Mouse (Mus musculus): ENCODE results near the gene 4930415O20Rik.

The 4930415O20Rik gene

GRCm38 (mm10) chr15:98609331-98610130, 38.7 kb downstream of the 4930415O20Rik start, which contains the start of gene Adcy6:
Gene Adcy6 (minus strand): TSS chr15:98610076.
- TF ChIP-seq GATA4 (IDR thresholded peaks at IDR 0.05; ENCODE audit: insufficient replicate concordance, low read length), result no peak

GRCm38 (mm10) chr15:98610131-98610633, 39.4 kb downstream of the 4930415O20Rik start:
- no peak for TF ChIP-seq GATA4 (IDR thresholded peaks at IDR 0.05; ENCODE audit: insufficient replicate concordance, low read length)

- no peak for TF ChIP-seq GATA4 (IDR thresholded peaks at IDR 0.05; ENCODE audit: insufficient replicate concordance, low read length)
Observed at GRCm38 (mm10) chr15:98612229-98612628, 41.4 kb downstream of the 4930415O20Rik start.

DNA sequence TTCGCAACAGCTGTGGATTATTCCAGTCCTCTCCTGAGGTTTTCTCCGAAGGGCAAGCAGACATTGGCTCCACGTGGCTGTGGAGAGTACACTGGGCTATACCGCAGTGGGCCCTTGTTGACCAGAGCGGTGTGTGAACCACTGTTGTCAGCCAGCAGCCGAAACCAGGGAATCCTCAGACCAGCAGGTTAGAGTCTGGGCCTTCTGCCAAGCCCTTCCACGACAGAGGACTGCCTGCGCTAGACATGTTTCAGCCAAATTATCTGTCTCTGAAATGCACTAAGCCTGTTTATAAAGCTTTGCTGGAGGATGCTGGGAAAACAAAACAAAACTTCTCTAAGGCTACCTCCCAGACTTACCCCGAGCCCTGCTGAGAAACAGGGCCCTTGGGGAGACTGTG, 43.7 kb downstream of the 4930415O20Rik start:
- no peak for TF ChIP-seq GATA4 (IDR thresholded peaks at IDR 0.05; ENCODE audit: insufficient replicate concordance, low read length)

DNA sequence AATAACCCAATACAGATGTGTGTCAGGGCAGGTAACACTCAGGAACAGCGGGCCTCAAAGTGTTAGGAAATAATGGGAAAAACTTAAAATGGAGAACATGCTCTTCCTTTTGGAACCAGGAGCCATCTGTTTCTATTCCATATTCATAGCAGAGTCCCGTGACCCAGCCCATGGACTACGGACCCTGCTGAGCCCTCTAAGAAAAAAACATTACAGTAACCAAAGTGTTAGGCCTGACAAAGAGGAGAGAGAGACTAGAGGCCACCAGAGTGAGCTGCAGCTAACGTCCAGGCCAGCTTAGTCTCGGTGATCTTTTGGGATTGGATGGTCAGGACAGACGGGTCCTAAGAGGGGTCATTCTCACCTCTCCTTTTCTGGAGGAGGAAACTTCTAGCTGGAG, 44.2 kb downstream of the 4930415O20Rik start:
- no peak for TF ChIP-seq GATA4 (IDR thresholded peaks at IDR 0.05; ENCODE audit: insufficient replicate concordance, low read length)

DNA sequence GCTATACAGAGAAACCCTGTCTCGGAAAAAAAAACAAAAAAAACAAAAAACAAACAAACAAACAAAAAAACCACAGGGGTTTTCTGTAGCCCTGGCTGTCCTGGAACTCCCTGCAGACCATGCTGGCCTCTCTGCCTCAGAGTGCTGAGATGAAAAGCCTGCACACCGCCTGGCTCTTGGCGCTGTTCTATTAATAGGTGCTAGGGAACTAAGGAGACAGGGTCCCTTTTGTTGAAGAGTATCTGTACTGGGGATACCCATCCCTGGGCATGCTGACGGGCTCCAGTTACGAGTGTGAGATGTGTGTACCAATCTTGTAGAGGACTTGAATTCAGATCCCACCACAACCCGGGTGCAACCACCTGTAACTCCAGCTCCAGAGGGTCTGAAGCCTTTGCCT, 44.9 kb downstream of the 4930415O20Rik start:
- TF ChIP-seq GATA4 (IDR thresholded peaks at IDR 0.05; ENCODE audit: insufficient replicate concordance, low read length), result no peak

DNA sequence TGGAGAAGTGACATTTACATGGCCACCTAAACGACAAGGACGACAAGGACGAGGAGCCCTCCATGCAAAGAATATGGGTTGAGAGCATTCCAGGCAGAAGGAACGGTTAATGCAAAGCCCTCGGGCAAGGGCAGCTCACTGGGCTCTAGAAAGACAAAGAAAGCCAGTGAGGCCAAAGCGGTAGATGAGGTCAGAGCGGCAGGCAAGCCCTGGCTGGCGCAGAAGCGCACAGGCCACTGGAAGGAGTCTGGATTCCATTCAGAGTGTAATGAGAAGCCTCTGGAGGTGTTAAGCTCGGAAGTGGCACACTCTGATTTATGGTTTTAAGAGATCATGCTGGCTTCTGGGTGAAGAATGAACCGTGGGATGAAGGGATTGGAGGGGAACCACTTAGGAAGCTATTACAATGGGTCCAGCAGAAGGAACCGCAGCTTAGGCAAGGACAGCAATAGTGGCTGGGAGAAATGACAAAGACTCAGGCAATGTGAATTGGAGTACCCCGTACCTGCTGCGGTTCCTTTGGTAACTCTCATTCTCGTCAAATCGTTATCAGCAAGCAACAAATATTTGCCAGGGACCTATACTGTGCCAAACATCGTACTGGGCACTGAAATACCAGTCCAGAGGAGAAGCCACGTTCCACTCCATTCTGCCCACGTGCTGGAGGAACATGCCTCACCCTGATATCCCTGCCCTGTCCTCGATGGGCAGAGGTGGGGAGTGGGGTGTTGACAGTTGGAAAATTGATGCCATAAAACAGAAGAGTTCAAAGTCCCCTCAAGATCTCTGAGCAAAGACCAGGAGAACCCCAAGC, 45.8 kb downstream of the 4930415O20Rik start:
- no peak for TF ChIP-seq GATA4 (IDR thresholded peaks at IDR 0.05; ENCODE audit: insufficient replicate concordance, low read length)

GRCm38 (mm10) chr15:98617176-98617537, 46.4 kb downstream of the 4930415O20Rik start:
- no peak for TF ChIP-seq GATA4 (IDR thresholded peaks at IDR 0.05; ENCODE audit: insufficient replicate concordance, low read length)

DNA sequence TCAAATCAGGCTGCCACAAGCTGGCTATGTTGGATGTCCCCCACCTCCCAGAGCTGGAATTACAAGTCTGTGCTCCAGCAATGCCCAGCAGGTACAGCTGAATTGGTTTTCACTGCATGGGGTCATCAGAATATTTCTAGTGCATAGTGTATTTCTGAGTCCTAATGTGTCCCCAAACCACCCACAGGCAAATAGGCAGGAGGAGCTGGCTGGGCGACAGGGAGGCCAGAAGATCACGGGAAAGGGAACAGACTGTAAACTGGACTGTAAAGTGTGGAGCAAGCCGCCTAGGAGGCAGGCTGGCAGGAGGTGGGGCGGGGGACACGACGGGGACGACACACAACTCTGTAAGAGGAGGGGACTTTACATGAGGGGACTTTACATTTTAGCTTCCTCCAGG, 51.4 kb downstream of the 4930415O20Rik start:
- TF ChIP-seq GATA4 (IDR thresholded peaks at IDR 0.05; ENCODE audit: insufficient replicate concordance, low read length), result no peak

DNA sequence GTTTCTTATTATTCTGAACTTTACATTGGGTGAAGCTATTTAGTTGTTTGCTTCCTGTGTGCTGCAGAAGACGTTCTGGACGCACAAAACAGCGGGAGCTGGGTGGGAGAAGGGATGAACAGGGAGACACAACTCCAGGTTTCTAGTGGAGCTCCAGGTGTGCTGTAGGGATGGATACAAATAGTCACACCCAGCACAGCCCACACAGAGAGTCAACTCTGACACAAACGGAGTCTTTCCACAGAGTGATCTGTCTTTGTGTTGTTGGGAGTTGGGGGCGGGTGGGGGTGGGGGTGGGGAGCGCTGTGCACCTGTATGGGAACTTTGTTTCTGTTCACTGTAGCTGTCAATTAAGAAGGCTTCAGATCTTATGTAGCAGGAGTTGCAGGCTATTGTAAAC, 51.9 kb downstream of the 4930415O20Rik start:
- TF ChIP-seq GATA4 (IDR thresholded peaks at IDR 0.05; ENCODE audit: insufficient replicate concordance, low read length), result no peak

DNA sequence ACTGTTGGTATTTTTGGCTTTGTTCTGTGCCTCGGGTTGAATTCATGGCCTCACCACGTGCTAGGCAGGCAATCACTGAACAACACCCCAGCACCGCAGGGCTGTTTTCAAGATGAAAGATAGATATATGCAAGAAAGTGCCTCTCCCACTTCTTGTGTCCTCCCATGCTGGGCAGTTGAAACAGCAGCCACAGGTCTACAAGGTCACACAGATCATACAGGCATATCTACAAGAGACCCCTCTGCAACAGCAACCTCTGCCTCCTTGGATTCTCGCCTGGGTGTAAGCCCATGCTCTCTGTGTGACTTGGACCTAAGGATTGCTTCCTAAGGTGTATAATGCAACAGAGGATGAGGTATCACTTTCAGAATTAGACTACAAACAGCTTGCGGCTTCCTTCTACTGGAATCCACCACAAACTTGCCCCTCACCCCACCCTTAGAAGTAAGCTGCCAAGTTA, 52.6 kb downstream of the 4930415O20Rik start:
- TF ChIP-seq GATA4 (IDR thresholded peaks at IDR 0.05; ENCODE audit: insufficient replicate concordance, low read length), result no peak

- no peak for TF ChIP-seq GATA4 (IDR thresholded peaks at IDR 0.05; ENCODE audit: insufficient replicate concordance, low read length)
Observed at GRCm38 (mm10) chr15:98626078-98626477, 55.3 kb downstream of the 4930415O20Rik start.

DNA sequence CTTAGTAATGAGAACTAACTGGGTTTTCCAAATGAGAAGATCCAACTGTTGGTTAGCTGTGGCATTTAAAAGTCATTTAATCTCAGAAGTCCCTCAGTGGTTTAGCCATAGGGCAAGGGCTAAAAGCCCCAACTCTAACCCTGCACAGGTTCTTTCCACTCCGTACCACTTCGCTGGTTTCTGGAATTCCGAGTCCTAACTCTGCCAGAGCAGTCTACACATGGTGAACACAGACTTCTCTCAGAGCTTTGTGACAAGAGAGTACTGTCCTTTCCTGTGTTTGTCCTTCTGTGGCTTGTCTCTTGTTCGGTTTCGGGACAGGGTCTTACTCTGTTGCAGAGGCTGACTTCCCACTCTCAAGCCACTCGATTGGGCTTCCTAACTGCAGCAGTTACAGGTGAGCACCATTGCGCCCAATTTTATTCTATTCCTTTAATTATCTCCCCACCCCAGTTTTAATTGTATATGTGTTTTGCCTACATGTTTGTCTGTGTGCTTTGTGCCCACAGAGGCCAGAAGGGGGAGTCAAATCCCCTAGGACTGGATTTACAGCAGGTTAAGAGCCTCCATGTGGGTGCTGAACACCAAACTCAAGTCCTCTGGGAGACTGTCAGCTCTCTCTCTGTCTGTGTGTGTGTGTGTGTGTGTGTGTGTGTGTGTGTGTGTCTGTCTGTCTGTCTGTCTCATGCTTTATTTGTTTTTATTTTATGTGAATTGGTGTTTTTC, 55.8 kb downstream of the 4930415O20Rik start:
- no peak for TF ChIP-seq GATA4 (IDR thresholded peaks at IDR 0.05; ENCODE audit: insufficient replicate concordance, low read length)

DNA sequence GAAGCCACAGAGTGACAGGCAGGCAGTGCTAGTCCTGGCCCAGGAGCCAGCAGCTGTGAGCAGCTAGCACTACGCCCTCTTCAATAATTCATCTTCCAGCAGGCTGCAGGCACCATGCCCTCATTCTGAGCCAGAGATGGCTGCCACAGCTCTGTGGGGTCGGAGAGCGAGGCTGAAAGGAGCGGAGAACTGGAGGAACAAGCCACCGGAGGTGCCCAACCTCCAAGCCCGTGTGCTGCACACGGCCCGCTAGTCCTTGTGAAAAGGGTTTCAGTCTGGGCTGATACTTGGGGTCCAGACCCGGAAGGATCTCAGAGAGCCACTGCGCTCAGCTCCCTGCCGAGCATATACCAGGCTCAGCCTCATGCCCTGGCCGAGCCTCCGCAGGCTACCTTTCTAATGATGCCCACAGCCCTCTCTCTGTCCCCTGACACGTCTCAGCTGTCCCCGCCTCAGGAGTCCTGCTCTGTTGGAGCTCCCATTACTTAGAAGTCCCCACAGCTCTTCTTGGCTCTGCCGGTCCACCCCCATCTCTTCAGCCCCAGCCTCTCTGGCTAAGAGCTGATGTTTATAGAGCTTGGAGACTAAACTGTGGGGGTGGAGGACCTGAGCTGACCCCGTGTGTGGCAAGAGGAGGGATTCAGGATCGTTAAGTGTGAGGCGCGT, 57.9 kb downstream of the 4930415O20Rik start:
- TF ChIP-seq GATA4 (IDR thresholded peaks at IDR 0.05; ENCODE audit: insufficient replicate concordance, low read length), result no peak

GRCm38 (mm10) chr15:98629464-98629863, 58.7 kb downstream of the 4930415O20Rik start:
- TF ChIP-seq GATA4 (IDR thresholded peaks at IDR 0.05; ENCODE audit: insufficient replicate concordance, low read length), result no peak

All from liver, adult (tissue).